Mouse (Mus musculus) limb, embryonic 15.5 days (tissue): ENCODE measurements around the gene Gabrb1. TPM values are rescaled to one million over a fixed set of nuclear protein-coding genes. Genes with fewer than 3 reads are reported as not detected.

Source experiments
- ATAC-seq: fragments of 200-750 bp; cut with Nextera tagmentation; 2 replicates; pipeline ENCODE4 v1.8.0; 2017; ENCODE audit warnings: low read depth, moderate TSS enrichment; ENCODE audit not compliant: insufficient number of reproducible peaks, low FRiP score, low TSS enrichment
- H3K27ac ChIP-seq: fragments of 300-500 bp; sonication (generic); 2 replicates; pipeline ENCODE4 v1.5.1; 2015; ENCODE audit warnings: moderate library complexity, mild to moderate bottlenecking, inconsistent platforms
- H3K27me3 ChIP-seq: fragments of 300-500 bp; sonication (generic); 2 replicates; pipeline ENCODE4 v1.6.1; 2015; ENCODE audit warnings: inconsistent platforms
- H3K36me3 ChIP-seq: fragments of 300-500 bp; sonication (generic); 2 replicates; pipeline ENCODE4 v1.6.1; 2015; ENCODE audit warnings: inconsistent platforms
- H3K4me1 ChIP-seq: fragments of 300-500 bp; sonication (generic); 2 replicates; pipeline ENCODE4 v1.6.1; 2015; ENCODE audit warnings: inconsistent platforms
- H3K4me2 ChIP-seq: fragments of 300-500 bp; sonication (generic); 2 replicates; pipeline ENCODE4 v1.6.1; 2015; ENCODE audit warnings: mild to moderate bottlenecking, inconsistent platforms
- H3K4me3 ChIP-seq: fragments of 300-500 bp; sonication (generic); 2 replicates; pipeline ENCODE4 v1.5.1; 2015; ENCODE audit warnings: mild to moderate bottlenecking, inconsistent platforms
- H3K9ac ChIP-seq: fragments of 300-500 bp; sonication (generic); 2 replicates; pipeline ENCODE4 v1.6.1; 2015; ENCODE audit warnings: inconsistent platforms
- H3K9me3 ChIP-seq: fragments of 300-500 bp; sonication (generic); 2 replicates; pipeline ENCODE4 v1.6.1; 2016; ENCODE audit warnings: inconsistent platforms
- WGBS: fragments of 180-500 bp; shearing (Covaris S2); methylation state at CpG from one replicate; pipeline ENCODE4 v1.1.7; 2015; 5-methylcytosine and 5-hydroxymethylcytosine counted together
- polyA plus RNA-seq: library from polyadenylated mRNA; unstranded; fragments of >200 nt; fragmentation: Nextera tagmentation; extraction: Ambion mirVana; gene quantifications from 2 replicates; pipeline ENCODE4 v1.2.1, GENCODE M21; 2015

Gene Gabrb1
- polyA plus RNA-seq, 1 experiment from 2014 or later = 1.9 TPM

- H3K27me3 ChIP-seq = no peaks in the 10 kb centered on the region
- no peak overlapping the region for H3K4me3 ChIP-seq
- no peak overlapping the region for H3K9ac ChIP-seq
- no peaks in the 10 kb centered on the region for H3K4me1 ChIP-seq
- WGBS = 90% methylated on average over 2 of the region's 2 CpGs
- no peaks in the 10 kb centered on the region for H3K9me3 ChIP-seq
- no peak for ATAC-seq
- no peaks in the 10 kb centered on the region for H3K36me3 ChIP-seq
- H3K4me2 ChIP-seq = no peak overlapping the region
- H3K27ac ChIP-seq = no peak overlapping the region
Measured at GRCm38 (mm10) chr5:71898214-71898613, 240.3 kb downstream of the Gabrb1 start.

DNA sequence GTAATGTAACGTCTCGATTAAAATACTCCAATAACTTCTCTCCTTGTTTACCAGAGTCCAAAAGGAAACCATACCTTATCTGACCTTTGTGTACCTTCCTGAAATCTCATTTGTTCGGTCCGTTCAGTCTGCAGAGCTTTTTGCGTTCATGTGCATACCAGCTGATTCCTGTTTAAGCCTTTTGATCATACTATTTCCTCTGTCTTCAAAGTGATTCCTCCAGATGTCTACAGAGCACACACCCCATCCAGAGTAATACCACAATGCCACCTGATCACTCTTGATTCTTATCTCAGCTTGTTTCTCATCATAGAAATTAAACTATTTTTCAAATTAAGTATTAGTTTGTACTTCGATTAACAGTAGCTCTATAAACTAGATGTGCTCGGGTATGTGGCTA, 245.5 kb downstream of the Gabrb1 start:
- no peak for ATAC-seq
- 72% methylated on average over 7 of the region's 7 CpGs for WGBS
- no peak overlapping the region for H3K4me3 ChIP-seq
- no peak overlapping the region for H3K9ac ChIP-seq
- H3K9me3 ChIP-seq = no peaks in the 10 kb centered on the region
- H3K36me3 ChIP-seq = no peaks in the 10 kb centered on the region
- no peak overlapping the region for H3K4me2 ChIP-seq
- no peak overlapping the region for H3K27ac ChIP-seq
- H3K4me1 ChIP-seq = no peaks in the 10 kb centered on the region
- no peaks in the 10 kb centered on the region for H3K27me3 ChIP-seq

DNA sequence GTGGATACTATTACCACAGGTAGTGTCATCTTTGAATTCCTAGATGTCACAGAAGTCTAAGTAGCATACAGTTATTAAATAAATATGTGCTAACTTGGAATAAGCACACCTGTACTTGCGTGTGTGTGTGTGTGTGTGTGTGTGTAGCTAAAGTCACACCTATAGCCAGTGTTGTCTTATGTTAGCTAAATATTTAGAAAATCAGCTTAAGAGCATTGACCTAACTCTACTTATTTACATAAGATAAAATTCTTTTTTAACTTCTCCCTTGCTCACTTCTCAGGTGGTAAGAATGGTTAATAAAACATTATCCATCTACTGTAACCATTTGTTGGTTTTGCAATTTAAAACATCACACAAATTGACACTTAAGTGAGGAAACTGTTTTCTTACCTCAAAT, 256.1 kb downstream of the Gabrb1 start:
- H3K27me3 ChIP-seq = no peaks in the 10 kb centered on the region
- 85% methylated on average over 1 of the region's 1 CpGs for WGBS
- no peaks in the 10 kb centered on the region for H3K9me3 ChIP-seq
- H3K36me3 ChIP-seq = no peaks in the 10 kb centered on the region
- ATAC-seq = no peak
- H3K4me1 ChIP-seq = no peaks in the 10 kb centered on the region
- H3K9ac ChIP-seq = no peak overlapping the region
- H3K4me2 ChIP-seq = no peak overlapping the region
- no peak overlapping the region for H3K27ac ChIP-seq
- no peak overlapping the region for H3K4me3 ChIP-seq

- Histone ChIP-seq H3K4me1 (no peaks in the 10 kb centered on the region), H3K9me3 (no peaks in the 10 kb centered on the region), H3K9ac (no peak overlapping the region), H3K4me2 (no peak overlapping the region), H3K27ac (no peak overlapping the region), H3K36me3 (no peaks in the 10 kb centered on the region), H3K4me3 (no peak overlapping the region), H3K27me3 (no peaks in the 10 kb centered on the region)
- ATAC-seq = no peak
- WGBS = 81% methylated on average over 4 of the region's 4 CpGs
Measured at GRCm38 (mm10) chr5:71915711-71916110, 257.8 kb downstream of the Gabrb1 start.

- no peak overlapping the region for H3K4me2 ChIP-seq
- H3K36me3 ChIP-seq = no peaks in the 10 kb centered on the region
- ATAC-seq = no peak
- H3K27ac ChIP-seq = no peak overlapping the region
- no peaks in the 10 kb centered on the region for H3K4me1 ChIP-seq
- 87% methylated on average over 4 of the region's 4 CpGs for WGBS
- no peak overlapping the region for H3K4me3 ChIP-seq
- no peaks in the 10 kb centered on the region for H3K9me3 ChIP-seq
- no peak overlapping the region for H3K9ac ChIP-seq
- H3K27me3 ChIP-seq = no peaks in the 10 kb centered on the region
Measured at GRCm38 (mm10) chr5:71917206-71917605, 259.3 kb downstream of the Gabrb1 start.

DNA sequence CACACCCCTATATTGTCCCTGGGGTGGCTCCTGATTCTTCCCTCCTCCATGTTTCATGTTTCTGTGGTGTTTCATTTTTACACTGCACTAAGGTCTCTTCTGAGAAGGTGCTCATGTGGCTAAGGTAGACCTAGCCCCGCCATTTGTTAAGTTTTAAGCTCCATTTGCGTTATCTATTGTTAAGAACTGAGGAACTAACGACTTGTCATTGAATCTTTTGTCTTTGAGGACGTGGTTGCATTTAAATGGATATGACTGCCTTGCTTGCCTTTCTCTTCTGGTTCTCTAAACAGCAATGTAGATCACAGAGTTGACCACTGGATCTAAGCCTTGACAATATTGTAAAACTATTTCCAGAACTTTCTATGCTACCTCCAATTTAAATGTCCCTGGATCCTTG, 265.7 kb downstream of the Gabrb1 start:
- no peaks in the 10 kb centered on the region for H3K27me3 ChIP-seq
- H3K9ac ChIP-seq = no peak overlapping the region
- no peak overlapping the region for H3K4me2 ChIP-seq
- no peaks in the 10 kb centered on the region for H3K36me3 ChIP-seq
- no peak for ATAC-seq
- 79% methylated on average over 4 of the region's 4 CpGs for WGBS
- H3K4me3 ChIP-seq = no peak overlapping the region
- H3K9me3 ChIP-seq = no peaks in the 10 kb centered on the region
- H3K4me1 ChIP-seq = no peaks in the 10 kb centered on the region
- H3K27ac ChIP-seq = no peak overlapping the region

DNA sequence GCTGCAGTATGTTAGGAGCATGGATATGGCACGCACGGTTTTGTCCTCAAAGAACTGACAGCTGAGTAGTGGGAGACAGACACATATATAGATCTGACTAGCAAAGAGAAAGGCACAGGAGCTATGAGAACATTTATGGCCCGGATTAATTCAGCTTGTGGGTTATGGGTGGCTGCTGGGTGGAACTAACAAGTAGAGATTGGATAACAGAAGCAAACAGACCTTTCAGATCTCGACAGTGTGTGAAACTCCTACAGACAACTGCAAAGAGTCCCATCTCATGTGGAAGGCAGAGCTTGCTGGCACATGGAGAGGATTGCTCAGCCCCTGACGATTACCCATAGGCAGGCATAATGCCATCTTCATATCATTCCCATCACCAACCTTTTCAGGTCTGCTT, 268.4 kb downstream of the Gabrb1 start:
- Histone ChIP-seq H3K9me3 (no peaks in the 10 kb centered on the region), H3K9ac (no peak overlapping the region), H3K4me2 (no peak overlapping the region), H3K27me3 (no peaks in the 10 kb centered on the region), H3K4me3 (no peak overlapping the region), H3K4me1 (no peaks in the 10 kb centered on the region), H3K36me3 (no peaks in the 10 kb centered on the region), H3K27ac (no peak overlapping the region)
- WGBS = 83% methylated on average over 5 of the region's 5 CpGs
- no peak for ATAC-seq

DNA sequence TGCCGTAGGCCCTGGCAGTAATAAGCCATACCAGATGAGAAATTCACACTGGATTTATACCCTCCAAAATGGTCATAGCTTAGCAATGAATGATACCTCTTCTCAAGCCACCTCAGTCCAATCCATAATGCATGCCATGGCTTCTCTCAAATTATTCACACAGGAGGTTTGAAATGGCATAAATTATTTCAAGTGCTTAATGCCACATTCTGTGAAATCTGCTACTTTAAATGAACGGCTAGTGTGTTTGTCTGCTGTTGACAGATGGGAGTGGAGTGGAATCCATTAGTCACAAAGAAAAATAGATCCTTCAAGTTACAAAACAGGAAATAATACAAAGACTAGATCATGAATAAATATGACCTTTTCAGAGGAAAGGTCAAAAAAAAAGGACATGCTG, 272.1 kb downstream of the Gabrb1 start:
- Histone ChIP-seq H3K4me1 (no peaks in the 10 kb centered on the region), H3K4me2 (no peak overlapping the region), H3K36me3 (no peaks in the 10 kb centered on the region), H3K27me3 (no peaks in the 10 kb centered on the region), H3K27ac (no peak overlapping the region), H3K4me3 (no peak overlapping the region), H3K9me3 (no peaks in the 10 kb centered on the region), H3K9ac (no peak overlapping the region)
- 76% methylated on average over 2 of the region's 2 CpGs for WGBS
- ATAC-seq = no peak

DNA sequence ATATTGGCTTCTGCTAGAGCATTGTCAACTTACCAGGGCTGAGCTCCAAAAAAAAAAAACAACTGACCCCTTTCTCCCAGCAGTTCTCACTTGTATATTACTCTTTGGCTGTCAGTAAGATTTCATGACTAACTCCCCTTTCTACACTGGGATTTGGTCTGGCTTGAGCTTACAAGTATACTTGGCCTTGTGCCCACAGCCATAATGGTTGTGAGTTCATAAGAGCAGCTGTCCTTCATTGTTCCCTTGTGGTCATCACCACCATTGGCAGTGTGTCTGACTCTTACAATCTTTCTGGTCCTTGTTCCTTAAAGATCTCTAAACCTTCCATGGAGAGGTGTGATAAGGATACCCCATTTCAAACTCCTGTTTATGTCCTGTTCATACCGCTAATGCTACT, 293.5 kb downstream of the Gabrb1 start:
- WGBS = 84% methylated on average over 1 of the region's 1 CpGs

GRCm38 (mm10) chr5:71955070-71955685, 297.3 kb downstream of the Gabrb1 start:
- H3K27ac ChIP-seq = no peak overlapping the region
- no peaks in the 10 kb centered on the region for H3K36me3 ChIP-seq
- ATAC-seq = no peak
- H3K4me2 ChIP-seq = no peak overlapping the region
- H3K4me1 ChIP-seq = no peaks in the 10 kb centered on the region
- no peaks in the 10 kb centered on the region for H3K9me3 ChIP-seq
- H3K4me3 ChIP-seq = no peak overlapping the region
- no peaks in the 10 kb centered on the region for H3K27me3 ChIP-seq
- 55% methylated on average over 5 of the region's 5 CpGs for WGBS
- H3K9ac ChIP-seq = no peak overlapping the region

More for the DNA sequence above, 293.5 kb downstream of the Gabrb1 start:
- Histone ChIP-seq H3K27me3 (no peaks in the 10 kb centered on the region), H3K4me1 (no peaks in the 10 kb centered on the region), H3K4me2 (no peak overlapping the region), H3K27ac (no peak overlapping the region), H3K9me3 (no peaks in the 10 kb centered on the region), H3K9ac (no peak overlapping the region), H3K36me3 (no peaks in the 10 kb centered on the region), H3K4me3 (no peak overlapping the region)
- ATAC-seq = no peak

- H3K9ac ChIP-seq = no peak overlapping the region
- no peak overlapping the region for H3K27ac ChIP-seq
- WGBS = 76% methylated on average over 4 of the region's 4 CpGs
- no peak overlapping the region for H3K4me2 ChIP-seq
- no peaks in the 10 kb centered on the region for H3K4me1 ChIP-seq
- H3K4me3 ChIP-seq = no peak overlapping the region
- ATAC-seq = no peak
- H3K27me3 ChIP-seq = no peaks in the 10 kb centered on the region
- no peaks in the 10 kb centered on the region for H3K9me3 ChIP-seq
- no peaks in the 10 kb centered on the region for H3K36me3 ChIP-seq
Measured at GRCm38 (mm10) chr5:71964876-71965432, 307.0 kb downstream of the Gabrb1 start.

GRCm38 (mm10) chr5:71965529-71965928, 307.6 kb downstream of the Gabrb1 start:
- no peak overlapping the region for H3K4me2 ChIP-seq
- H3K9ac ChIP-seq = no peak overlapping the region
- H3K4me1 ChIP-seq = no peaks in the 10 kb centered on the region
- H3K27ac ChIP-seq = no peak overlapping the region
- H3K27me3 ChIP-seq = no peaks in the 10 kb centered on the region
- WGBS = 75% methylated on average over 2 of the region's 2 CpGs
- no peaks in the 10 kb centered on the region for H3K36me3 ChIP-seq
- no peaks in the 10 kb centered on the region for H3K9me3 ChIP-seq
- ATAC-seq = no peak
- no peak overlapping the region for H3K4me3 ChIP-seq
